ENCODE assay signal across 8 mouse cellular contexts in genomic region chr3:86546471-86547250, GRCm38 (mm10). TPM values are rescaled to one million over a fixed set of nuclear protein-coding genes. Genes with fewer than 3 reads are reported as not detected.
DNase-seq lines count a peak whose midpoint lies in the region; ATAC-seq and TF ChIP-seq lines count a peak whose summit lies in the region.

No protein-coding gene starts in this region.

- H3K4me2 ChIP-seq in embryonic facial prominence, embryonic 12.5 days (replicated peaks) = peak overlapping the region; percentile 48
- H3K4me2 ChIP-seq in heart, embryonic 11.5 days = peak overlapping the region; percentile 90
- H3K4me2 ChIP-seq in liver, embryonic 12.5 days = peak overlapping the region; percentile 62
- peak overlapping the region; percentile 32 for H3K4me2 ChIP-seq in stomach, postnatal 0 days (replicated peaks; ENCODE audit: low read depth)

- H3K4me3 ChIP-seq in embryonic facial prominence, embryonic 12.5 days = peak overlapping the region; percentile 51
- peak overlapping the region; percentile 64 for H3K4me3 ChIP-seq in heart, embryonic 11.5 days (ENCODE audit: low read depth, low read length)
- H3K4me3 ChIP-seq in liver, embryonic 12.5 days = peak overlapping the region; percentile 47
- peak overlapping the region; percentile 27 for H3K4me3 ChIP-seq in stomach, postnatal 0 days (ENCODE audit: low read depth, low read length)

- H3K4me1 ChIP-seq in embryonic facial prominence, embryonic 12.5 days = peaks cover 10% of the 10 kb centered on the region
- H3K4me1 ChIP-seq in heart, embryonic 11.5 days (ENCODE audit: control insufficient read depth, insufficient read depth, low read length) = peaks cover 8% of the 10 kb centered on the region
- peaks cover 29% of the 10 kb centered on the region for H3K4me1 ChIP-seq in liver, embryonic 12.5 days
- 0 out of 2 replicates have a peak, but pooled peaks cover 2% of the 10 kb centered on the region for H3K4me1 ChIP-seq in stomach, postnatal 0 days (replicated peaks; ENCODE audit: control insufficient read depth, insufficient read depth)

- H3K9me3 ChIP-seq in embryonic facial prominence, embryonic 12.5 days = no peaks in the 10 kb centered on the region
- no peaks in the 10 kb centered on the region for H3K9me3 ChIP-seq in heart, embryonic 11.5 days (replicated peaks; ENCODE audit: control insufficient read depth, low read length)
- no peaks in the 10 kb centered on the region for H3K9me3 ChIP-seq in liver, embryonic 12.5 days (replicated peaks)
- no peaks in the 10 kb centered on the region for H3K9me3 ChIP-seq in stomach, postnatal 0 days (ENCODE audit: control insufficient read depth, low read length)

- TF ChIP-seq EP300 in stomach, postnatal 0 days (optimal IDR thresholded peaks at IDR 0.05) = no peak

- no peak for TF ChIP-seq CTCF in stomach, postnatal 0 days (IDR thresholded peaks at IDR 0.05; ENCODE audit: low read depth)

- H3K27ac ChIP-seq in embryonic facial prominence, embryonic 12.5 days = peak overlapping the region; percentile 96
- peak overlapping the region; percentile 70 for H3K27ac ChIP-seq in heart, embryonic 11.5 days (ENCODE audit: low read depth, low read length)
- no peak overlapping the region for H3K27ac ChIP-seq in liver, embryonic 12.5 days
- H3K27ac ChIP-seq in stomach, postnatal 0 days (replicated peaks) = no peak overlapping the region

- no peak for ATAC-seq in embryonic facial prominence, embryonic 12.5 days (ENCODE audit: insufficient number of reproducible peaks, insufficient read depth, low FRiP score, low TSS enrichment)
- ATAC-seq in heart, embryonic 11.5 days (replicated peaks; ENCODE audit: insufficient number of reproducible peaks, low FRiP score, low TSS enrichment) = 0 out of 2 replicates have a peak, but pooled peaks have one; percentile 32
- peak; percentile 46 for ATAC-seq in liver, embryonic 12.5 days
- no peak for ATAC-seq in stomach, postnatal 0 days (ENCODE audit: low FRiP score, low TSS enrichment)

- peak; percentile 19 for DNase-seq in 3134 (ENCODE audit: extremely low read depth, insufficient read length, low spot score)
- DNase-seq in adrenal gland, postnatal 10 days = peak; percentile 86
- DNase-seq in kidney, adult 8-10 months = peak; percentile 21 to 42
- DNase-seq in naive thymus-derived CD4-positive, alpha-beta T cell, adult 2 months (ENCODE audit: low read depth) = peak; percentile 49
- DNase-seq in stomach, postnatal 0 days (ENCODE audit: low spot score) = peak; percentile 38

- 1% methylated on average over 45 of the region's 45 CpGs for WGBS in embryonic facial prominence, embryonic 12.5 days
- under 1% methylated on average over 45 of the region's 45 CpGs for WGBS in heart, embryonic 11.5 days (ENCODE audit: insufficient replicate concordance)
- under 1% methylated on average over 45 of the region's 45 CpGs for WGBS in liver, embryonic 12.5 days (ENCODE audit: insufficient replicate concordance)
- WGBS in stomach, postnatal 0 days = 11% methylated on average over 45 of the region's 45 CpGs

- H3K36me3 ChIP-seq in embryonic facial prominence, embryonic 12.5 days = no peaks in the 10 kb centered on the region
- no peaks in the 10 kb centered on the region for H3K36me3 ChIP-seq in heart, embryonic 11.5 days (ENCODE audit: control insufficient read depth, insufficient read depth, low read length)
- H3K36me3 ChIP-seq in liver, embryonic 12.5 days = no peaks in the 10 kb centered on the region
- no peaks in the 10 kb centered on the region for H3K36me3 ChIP-seq in stomach, postnatal 0 days (ENCODE audit: control insufficient read depth, insufficient read depth, low read length)

- H3K27me3 ChIP-seq in embryonic facial prominence, embryonic 12.5 days = no peaks in the 10 kb centered on the region
- peaks cover 11% of the 10 kb centered on the region for H3K27me3 ChIP-seq in heart, embryonic 11.5 days (ENCODE audit: control insufficient read depth, insufficient read depth, low read length)
- peaks cover 59% of the 10 kb centered on the region for H3K27me3 ChIP-seq in liver, embryonic 12.5 days (replicated peaks)
- peaks cover 2% of the 10 kb centered on the region; the same call in 1 of the 2 replicates for H3K27me3 ChIP-seq in stomach, postnatal 0 days (ENCODE audit: control insufficient read depth, insufficient read depth, low read length)

- H3K9ac ChIP-seq in embryonic facial prominence, embryonic 12.5 days = peak overlapping the region; percentile 75
- peak overlapping the region; percentile 81 for H3K9ac ChIP-seq in heart, embryonic 11.5 days (ENCODE audit: low read depth, low read length)
- H3K9ac ChIP-seq in liver, embryonic 12.5 days = no peak overlapping the region
- no peak overlapping the region; the same call in 1 of the 2 replicates for H3K9ac ChIP-seq in stomach, postnatal 0 days (ENCODE audit: low read length)

RNA-seq across cellular contexts. Expression of gene Mab21l2, which starts 1.8 kb away (rescaled TPM):
- 1 to 10 TPM; 6.6 to 8.0 TPM for total RNA-seq in adrenal gland, postnatal 10 days (2021)
- polyA plus RNA-seq in embryonic facial prominence, embryonic 12.5 days (2016; fragmentation: Nextera tagmentation; extraction: Ambion mirVana) = 193 and 198 TPM in 2 replicates
- polyA plus RNA-seq in heart, embryonic 11.5 days (2014; fragmentation: Nextera tagmentation; extraction: Ambion mirVana) = 12.7 and 13.6 TPM in 2 replicates
- polyA plus RNA-seq in liver, embryonic 12.5 days (2016; fragmentation: Nextera tagmentation; extraction: Ambion mirVana) = 2.0 and 2.9 TPM in 2 replicates
- polyA plus RNA-seq in stomach, postnatal 0 days (2015; fragmentation: Nextera tagmentation; extraction: Ambion mirVana) = 1.5 and 2.2 TPM in 2 replicates

Comparison
In these comparisons a context has a peak if more than half of its experiments do, and no peak if none do; other contexts are left out.
1. DNase-seq: peak in every context shown above with its lines; median percentile 86 in adrenal gland, postnatal 10 days; 49 in naive thymus-derived CD4-positive, alpha-beta T cell, adult 2 months; 38 in stomach, postnatal 0 days; 32 in kidney, adult 8-10 months; 19 in 3134.
2. ATAC-seq: peak in heart, embryonic 11.5 days (single experiment) and liver, embryonic 12.5 days (single experiment); none in embryonic facial prominence, embryonic 12.5 days (single experiment) and stomach, postnatal 0 days (single experiment).
3. H3K27ac ChIP-seq: peak in embryonic facial prominence, embryonic 12.5 days (single experiment) and heart, embryonic 11.5 days (single experiment); none in liver, embryonic 12.5 days (single experiment) and stomach, postnatal 0 days (single experiment).
4. H3K4me2 ChIP-seq: peak in every context shown above with its lines; median percentile 90 in heart, embryonic 11.5 days; 62 in liver, embryonic 12.5 days; 48 in embryonic facial prominence, embryonic 12.5 days; 32 in stomach, postnatal 0 days.
5. H3K9ac ChIP-seq: peak in embryonic facial prominence, embryonic 12.5 days (single experiment) and heart, embryonic 11.5 days (single experiment); none in liver, embryonic 12.5 days (single experiment) and stomach, postnatal 0 days (single experiment).
6. RNA of gene Mab21l2, which starts 1.8 kb away (polyA plus RNA-seq): 193 to 198 TPM in embryonic facial prominence, embryonic 12.5 days; 12.7 to 13.6 TPM in heart, embryonic 11.5 days, 2.0 to 2.9 TPM in liver, embryonic 12.5 days and 1.5 to 2.2 TPM in stomach, postnatal 0 days; every median in the first group is over 10 times any median in the second.
7. Peak in every context shown above with its lines, with median percentiles within 50 percentile points of each other: H3K4me3 ChIP-seq.